In the genomic region with DNA sequence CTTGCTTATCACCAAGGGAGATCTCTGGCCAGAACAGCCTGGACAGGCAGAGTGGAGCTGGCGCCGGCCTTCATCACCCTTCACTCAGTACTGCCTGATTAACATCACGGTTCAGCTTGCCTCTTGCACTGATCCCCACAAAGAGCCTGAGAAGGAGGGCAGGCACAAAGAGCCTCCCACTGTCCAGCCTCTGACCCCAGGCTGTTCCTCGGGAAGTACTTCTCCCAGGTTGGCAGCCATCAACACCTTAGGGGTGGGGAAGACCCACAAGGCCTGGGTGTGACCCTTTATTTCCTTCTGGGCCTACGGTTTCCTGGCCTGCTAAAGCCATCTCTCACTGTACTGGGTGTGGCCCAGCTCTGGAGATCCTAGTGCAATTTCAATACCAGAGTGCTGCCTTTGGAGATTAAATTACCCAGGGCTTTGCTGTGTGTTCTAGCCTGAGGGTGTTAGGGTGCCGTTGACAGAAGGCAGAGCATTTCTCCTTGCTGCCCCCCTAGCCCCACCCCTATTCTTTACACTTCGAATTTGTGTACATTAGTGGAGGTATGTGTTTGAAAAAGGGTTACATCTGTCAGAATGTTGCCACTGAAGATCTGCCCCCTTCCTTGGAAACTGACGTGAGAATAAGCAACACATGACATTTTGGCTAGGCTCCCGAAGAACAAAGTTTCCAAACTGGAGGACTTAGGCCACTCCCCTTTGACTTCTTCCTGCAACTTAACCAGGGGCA, we compare ENCODE assay signal across 8 mouse cellular contexts.
DNase-seq lines count a peak whose midpoint lies in the region; ATAC-seq and TF ChIP-seq lines count a peak whose summit lies in the region.

No protein-coding gene starts in this region.

- TF ChIP-seq EP300 in lung, postnatal 0 days (IDR thresholded peaks at IDR 0.05), result peak; percentile 89

- H3K4me2 ChIP-seq in embryonic facial prominence, embryonic 12.5 days (replicated peaks), result no peak overlapping the region
- no peak overlapping the region for H3K4me2 ChIP-seq in lung, postnatal 0 days (replicated peaks; ENCODE audit: low read depth, low read length)

- peaks cover 48% of the 10 kb centered on the region for H3K4me1 ChIP-seq in embryonic facial prominence, embryonic 12.5 days
- peaks cover 23% of the 10 kb centered on the region for H3K4me1 ChIP-seq in lung, postnatal 0 days (ENCODE audit: insufficient read depth, low read depth, low read length)

- H3K27ac ChIP-seq in embryonic facial prominence, embryonic 12.5 days, result peak overlapping the region; percentile 54; the same call in 1 of the 2 replicates
- peak overlapping the region; percentile 34 for H3K27ac ChIP-seq in lung, postnatal 0 days (ENCODE audit: low read length)

- H3K9me3 ChIP-seq in embryonic facial prominence, embryonic 12.5 days, result no peaks in the 10 kb centered on the region
- H3K9me3 ChIP-seq in lung, postnatal 0 days (ENCODE audit: low read length), result no peaks in the 10 kb centered on the region

- no peak overlapping the region for H3K4me3 ChIP-seq in embryonic facial prominence, embryonic 12.5 days
- H3K4me3 ChIP-seq in lung, postnatal 0 days (ENCODE audit: low read depth, low read length), result no peak overlapping the region

- 32% methylated on average over 9 of the region's 9 CpGs for WGBS in embryonic facial prominence, embryonic 12.5 days
- 18% methylated on average over 9 of the region's 9 CpGs for WGBS in lung, postnatal 0 days

- no peak overlapping the region for H3K9ac ChIP-seq in embryonic facial prominence, embryonic 12.5 days
- H3K9ac ChIP-seq in lung, postnatal 0 days (replicated peaks; ENCODE audit: low read depth), result no peak overlapping the region

- no peaks in the 10 kb centered on the region for H3K36me3 ChIP-seq in embryonic facial prominence, embryonic 12.5 days
- H3K36me3 ChIP-seq in lung, postnatal 0 days (ENCODE audit: insufficient read depth, low read length), result no peaks in the 10 kb centered on the region

- ATAC-seq in embryonic facial prominence, embryonic 12.5 days (ENCODE audit: insufficient number of reproducible peaks, insufficient read depth, low FRiP score, low TSS enrichment), result no peak
- ATAC-seq in lung, postnatal 0 days, result peak; percentile 79

- TF ChIP-seq CTCF in lung, postnatal 0 days (IDR thresholded peaks at IDR 0.05), result no peak

- DNase-seq in adrenal gland, adult (ENCODE audit: inconsistent age in 2 of 2, low spot score in 1 of 2), result peak; percentile 16 to 32
- DNase-seq in adrenal gland, adult 8-10 months, result no peak
- DNase-seq in kidney, adult 11 months, result peak; percentile 66
- peak; percentile 87 for DNase-seq in lung, postnatal 0 days (ENCODE audit: low spot score)
- DNase-seq in cerebellum, adult 9-11 months, result no peak
- no peak for DNase-seq in testis, postnatal 14 days (ENCODE audit: low spot score)
- DNase-seq in frontal cortex, postnatal 10 days (ENCODE audit: low spot score in 2 of 2), result no peak

- peaks cover 17% of the 10 kb centered on the region for H3K27me3 ChIP-seq in embryonic facial prominence, embryonic 12.5 days
- no peaks in the 10 kb centered on the region for H3K27me3 ChIP-seq in lung, postnatal 0 days (replicated peaks; ENCODE audit: insufficient read depth, low read length)

Comparison
In these comparisons a context has a peak if more than half of its experiments do, and no peak if none do; other contexts are left out.
1. DNase-seq: peak in adrenal gland, adult (2 of 2), kidney, adult 11 months (single experiment) and lung, postnatal 0 days (single experiment); none in adrenal gland, adult 8-10 months (single experiment), cerebellum, adult 9-11 months (single experiment), testis, postnatal 14 days (single experiment) and frontal cortex, postnatal 10 days (0 of 2).